Mouse (Mus musculus) layer of hippocampus, adult 2 months (tissue): ENCODE results near the gene Tpm4. TPM values are rescaled to one million over a fixed set of nuclear protein-coding genes. Genes with fewer than 3 reads are reported as not detected.

Source experiments
- DNase-seq, 2 experiments: peaks; one replicate each; pipeline ENCODE4 v3.0.0; 2022; ENCODE audit warnings: low spot score in 2 of 2
- H3K27ac ChIP-seq: fragments of 200-600 bp; 2 replicates; pipeline ENCODE4 v1.8.1; 2022
- H3K4me3 ChIP-seq: fragments of 200-600 bp; 2 replicates; pipeline ENCODE4 v1.8.1; 2022; ENCODE audit warnings: mild to moderate bottlenecking
- CTCF ChIP-seq: fragments of 200-600 bp; conservative IDR thresholded peaks from 2 replicates; pipeline ENCODE4 v1.8.1; 2022; ENCODE audit warnings: antibody characterized with exemption, mild to moderate bottlenecking, moderate library complexity
- total RNA-seq, 2 experiments: library from RNA; stranded (reverse); gene quantifications; 2 replicates each; pipeline ENCODE4 v1.2.3; 2021

Gene Tpm4
- total RNA-seq, 2 experiments from 2014 or later: 25.2 to 25.4 TPM

DNA sequence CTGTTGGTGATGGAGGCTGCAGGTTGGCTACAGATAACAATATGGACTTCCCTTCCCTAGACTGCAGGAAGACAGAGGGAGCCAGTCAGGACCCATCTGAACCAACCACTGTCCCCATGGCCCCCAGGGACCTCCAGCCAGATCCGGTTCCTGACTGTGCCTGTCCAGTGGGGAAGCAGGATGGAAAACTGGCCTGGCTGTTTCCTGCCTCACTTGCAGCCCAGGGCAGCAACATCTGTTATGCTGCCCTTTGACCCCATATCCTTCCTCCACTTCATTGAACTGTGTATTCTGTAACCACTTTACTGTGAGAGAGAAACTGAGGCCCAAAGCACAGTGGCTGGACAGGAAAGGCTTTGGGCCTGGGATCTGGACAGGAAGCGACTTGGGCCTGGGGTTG is 3.5 kb upstream of the Tpm4 start:
- Histone ChIP-seq H3K4me3 (no peak overlapping the region), H3K27ac (no peak overlapping the region)
- no peak for DNase-seq
- no peak for TF ChIP-seq CTCF

DNA sequence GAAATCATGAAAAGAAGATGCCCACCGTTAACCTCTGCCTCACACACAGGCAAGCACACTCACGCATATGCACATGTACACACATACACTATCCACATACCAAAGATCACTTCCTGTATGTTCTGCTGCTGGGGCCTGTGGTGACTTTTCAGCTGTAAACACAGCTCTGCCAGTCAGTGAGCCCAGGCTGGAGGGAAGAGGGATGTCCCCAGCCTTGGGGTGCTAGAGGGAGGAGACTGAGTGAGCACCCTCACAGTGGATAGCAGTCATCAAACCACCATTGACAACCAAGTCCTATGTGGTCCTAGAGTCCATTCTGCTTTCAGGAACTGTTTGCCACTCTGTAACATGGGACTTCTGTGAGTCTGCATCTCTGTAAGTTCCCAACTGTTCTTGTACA is 2.9 kb upstream of the Tpm4 start:
- no peak overlapping the region for H3K4me3 ChIP-seq
- no peak overlapping the region for H3K27ac ChIP-seq
- no peak for DNase-seq
- TF ChIP-seq CTCF: no peak

DNA sequence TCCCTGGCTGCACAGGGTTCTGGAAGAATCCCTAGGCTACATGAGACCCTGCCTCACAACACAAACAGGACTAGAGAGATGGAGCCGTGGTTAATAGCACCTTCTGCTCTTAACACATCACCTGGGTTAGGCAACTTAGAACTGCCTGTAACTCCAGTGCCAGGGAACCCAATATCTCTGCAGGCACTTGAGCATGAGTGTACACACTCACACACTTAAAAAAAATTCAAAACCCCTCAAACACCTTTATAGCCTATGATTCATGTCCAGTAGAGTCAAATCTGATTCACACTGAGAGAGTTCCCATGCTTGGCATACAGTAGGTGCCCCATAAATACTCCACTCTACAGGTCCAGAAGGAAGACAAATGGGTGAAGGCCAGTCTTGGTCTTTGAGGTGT is 2.4 kb upstream of the Tpm4 start:
- no peak for DNase-seq
- Histone ChIP-seq H3K4me3 (no peak overlapping the region), H3K27ac (no peak overlapping the region)
- TF ChIP-seq CTCF: no peak

DNA sequence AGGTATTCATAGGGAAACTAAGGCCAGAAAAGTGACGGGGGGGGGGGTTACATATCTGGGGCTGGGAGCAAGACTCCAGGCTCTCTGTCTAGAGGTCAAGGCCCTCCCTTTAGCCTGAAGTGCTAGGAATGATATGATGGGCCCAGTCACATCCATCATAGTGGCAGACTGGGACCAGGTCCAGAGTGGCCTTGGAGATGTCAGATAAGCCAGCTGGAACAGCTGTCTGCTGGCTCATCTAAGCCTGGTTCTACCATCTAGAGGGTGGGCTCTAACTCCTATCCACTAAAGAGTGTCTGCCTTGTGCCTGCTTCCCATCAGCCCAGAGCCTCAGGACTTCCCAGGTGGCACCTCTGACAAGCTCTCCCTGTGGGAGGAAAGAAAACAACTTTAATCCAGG is 1.9 kb upstream of the Tpm4 start:
- no peak for DNase-seq
- no peak for TF ChIP-seq CTCF
- no peak overlapping the region for H3K4me3 ChIP-seq
- no peak overlapping the region for H3K27ac ChIP-seq

DNA sequence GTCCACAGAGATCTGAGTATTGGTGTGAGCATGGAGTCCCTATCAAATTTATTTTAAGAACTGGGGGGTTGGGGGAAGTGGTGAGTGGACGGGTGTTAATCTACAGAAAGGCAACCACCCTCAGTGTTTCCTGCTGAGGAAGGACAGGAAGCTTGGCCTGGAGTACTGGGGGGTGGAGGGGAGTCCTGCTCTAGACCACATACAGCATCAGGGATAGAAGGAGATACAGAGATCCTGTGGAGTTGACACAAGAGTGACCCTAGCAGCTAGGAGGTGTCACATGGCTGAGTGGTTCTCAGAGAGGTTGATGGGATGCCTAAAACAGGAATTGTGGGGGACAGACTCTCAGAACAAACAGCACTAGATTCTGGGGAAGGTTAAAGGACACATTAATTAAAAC is 1.3 kb upstream of the Tpm4 start:
- DNase-seq: no peak
- no peak overlapping the region for H3K27ac ChIP-seq
- TF ChIP-seq CTCF: no peak

DNA sequence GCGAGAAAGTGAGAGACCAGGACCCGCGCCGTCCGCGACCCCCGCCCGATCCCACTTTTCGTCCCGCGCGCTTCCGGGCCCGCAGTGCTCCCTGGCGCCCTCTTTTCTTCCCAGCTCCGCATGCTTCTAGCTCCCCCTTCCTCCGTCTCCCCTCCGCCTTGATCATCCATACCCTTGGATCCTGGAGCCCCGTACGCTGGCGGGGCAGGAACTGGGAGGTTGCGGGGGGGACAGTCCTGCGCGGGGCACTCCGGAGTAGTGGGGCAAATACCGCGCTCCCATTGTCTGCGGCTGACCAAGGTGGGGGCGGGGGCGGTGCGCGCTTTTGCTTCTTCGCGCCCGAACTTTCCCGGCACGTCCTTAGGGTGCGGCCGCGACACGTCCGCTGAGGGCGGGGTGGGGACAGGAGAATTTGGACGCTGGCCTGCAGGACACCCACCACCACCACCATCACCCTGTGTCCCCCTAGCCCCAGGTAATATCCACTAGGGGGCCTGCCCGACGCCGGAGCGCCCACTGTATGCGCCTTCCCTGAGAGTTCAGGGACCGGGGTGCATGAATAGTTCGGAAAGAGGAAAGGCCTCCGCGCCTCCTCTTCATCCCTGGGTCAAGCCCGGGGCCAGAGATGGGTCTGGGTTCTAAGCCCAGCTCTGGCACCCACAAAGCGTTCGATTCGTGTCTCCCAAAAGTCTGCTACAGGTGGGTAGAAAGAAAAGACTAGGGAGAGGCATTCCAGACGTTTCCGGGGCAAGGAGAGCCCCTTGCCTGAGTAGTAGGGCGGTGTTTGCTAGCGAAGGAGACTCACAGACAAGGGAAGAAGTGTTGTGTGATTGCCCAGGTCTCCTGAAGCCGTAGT is 899 bp downstream of the Tpm4 start:
- DNase-seq: no peak
- peak; percentile 58 for TF ChIP-seq CTCF
- Histone ChIP-seq H3K27ac (peak overlapping the region; percentile 75), H3K4me3 (peak overlapping the region; percentile 85)

More for the DNA sequence above, 1.3 kb upstream of the Tpm4 start:
- H3K4me3 ChIP-seq: no peak overlapping the region

DNA sequence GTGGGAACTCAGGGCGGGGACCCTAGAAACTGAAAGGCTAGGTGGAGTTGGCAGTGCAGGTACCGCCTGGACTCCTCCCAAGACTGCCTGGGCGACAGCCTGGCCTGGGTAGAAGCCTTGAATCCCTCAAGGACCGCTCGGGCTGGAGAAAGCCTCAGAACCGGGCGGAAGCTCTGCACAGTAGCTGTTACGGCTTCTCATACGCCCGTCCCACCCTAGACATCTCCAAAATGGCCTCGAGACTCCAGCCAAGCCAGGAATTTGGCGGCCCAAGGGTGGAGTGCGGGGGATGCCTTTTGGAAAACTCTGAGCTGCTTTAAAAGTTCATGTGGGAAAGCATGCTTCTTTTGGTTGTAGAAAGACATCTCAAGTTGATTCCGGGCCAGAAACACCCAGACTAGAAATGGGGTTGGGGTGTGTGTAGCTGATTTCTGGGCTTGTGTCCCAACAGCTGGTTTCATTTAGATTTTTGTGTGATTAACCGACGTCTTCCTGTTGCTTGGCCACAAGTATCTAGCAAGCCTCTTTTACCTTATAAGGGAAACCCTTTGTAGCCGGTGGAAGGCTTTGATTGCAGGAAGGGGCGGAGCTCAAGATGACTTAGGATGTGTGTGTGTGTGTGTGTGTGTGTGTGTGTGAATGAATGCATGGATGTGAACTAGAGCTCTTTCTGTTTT is 1.7 kb downstream of the Tpm4 start:
- peak overlapping the region; percentile 75 for H3K27ac ChIP-seq
- H3K4me3 ChIP-seq: peak overlapping the region; percentile 85
- DNase-seq: no peak
- TF ChIP-seq CTCF: no peak

DNA sequence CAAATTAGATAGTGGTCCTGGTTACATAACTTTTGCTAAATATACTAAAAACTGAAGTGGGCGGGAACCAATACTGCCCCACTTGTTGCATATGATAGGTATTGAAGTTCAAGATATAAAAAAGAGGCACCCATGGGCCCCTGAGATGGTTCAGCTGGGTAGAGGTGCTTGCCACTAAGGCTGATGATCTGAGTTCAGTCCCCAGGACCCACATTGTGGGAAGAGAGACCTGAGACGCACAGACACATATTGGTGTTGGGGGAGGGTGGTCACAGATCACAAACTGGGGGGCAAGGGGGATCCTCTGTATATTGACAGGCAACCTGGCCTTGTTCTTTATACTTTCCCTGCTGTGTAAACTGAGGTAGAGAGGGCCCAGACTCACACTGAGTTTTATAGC is 2.7 kb downstream of the Tpm4 start:
- Histone ChIP-seq H3K4me3 (no peak overlapping the region), H3K27ac (no peak overlapping the region)
- DNase-seq: no peak
- TF ChIP-seq CTCF: no peak

DNA sequence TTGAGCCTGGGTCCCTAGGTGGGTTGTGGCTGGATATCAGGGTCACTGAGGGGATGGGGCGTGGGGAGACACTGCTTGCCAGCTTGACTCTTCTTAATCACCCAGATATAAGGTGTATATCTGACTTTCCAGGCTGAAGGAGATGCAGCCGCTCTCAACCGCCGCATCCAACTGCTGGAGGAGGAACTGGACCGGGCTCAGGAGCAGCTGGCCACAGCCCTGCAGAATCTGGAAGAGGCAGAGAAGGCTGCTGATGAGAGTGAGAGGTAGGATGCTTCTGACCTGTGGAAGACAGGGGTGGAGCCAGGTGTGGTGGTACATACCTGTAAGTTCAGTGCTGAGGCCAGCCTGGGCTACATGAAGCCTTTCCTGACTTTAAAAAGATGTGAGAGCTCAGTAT is 3.7 kb downstream of the Tpm4 start:
- H3K4me3 ChIP-seq: no peak overlapping the region
- TF ChIP-seq CTCF: no peak
- no peak for DNase-seq
- H3K27ac ChIP-seq: no peak overlapping the region

DNA sequence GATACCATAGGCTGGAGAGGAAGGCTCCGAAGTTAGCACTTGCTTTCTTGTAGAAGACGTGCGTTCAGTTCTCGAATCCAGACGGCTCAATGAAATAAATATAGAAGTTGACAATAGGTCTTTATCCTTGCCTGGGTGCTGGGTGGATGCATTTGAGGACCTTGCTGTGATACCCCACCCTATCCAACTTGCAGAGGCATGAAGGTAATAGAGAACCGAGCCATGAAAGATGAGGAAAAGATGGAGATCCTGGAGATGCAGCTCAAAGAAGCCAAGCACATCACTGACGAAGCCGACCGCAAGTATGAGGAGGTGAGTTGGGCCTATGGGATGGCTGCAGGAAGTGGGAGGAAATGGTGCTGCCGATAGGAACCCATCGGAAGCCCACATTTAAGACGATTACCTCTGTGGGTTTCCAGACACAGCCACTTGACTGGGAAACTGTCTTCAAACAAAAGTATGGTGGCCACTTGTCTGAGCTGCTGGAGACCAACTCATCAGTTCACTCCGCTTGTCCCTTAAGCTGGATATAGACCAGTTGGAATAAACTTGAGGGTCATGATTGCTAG is 8.6 kb downstream of the Tpm4 start:
- H3K27ac ChIP-seq: no peak overlapping the region
- no peak for TF ChIP-seq CTCF
- DNase-seq: no peak
- no peak overlapping the region for H3K4me3 ChIP-seq

DNA sequence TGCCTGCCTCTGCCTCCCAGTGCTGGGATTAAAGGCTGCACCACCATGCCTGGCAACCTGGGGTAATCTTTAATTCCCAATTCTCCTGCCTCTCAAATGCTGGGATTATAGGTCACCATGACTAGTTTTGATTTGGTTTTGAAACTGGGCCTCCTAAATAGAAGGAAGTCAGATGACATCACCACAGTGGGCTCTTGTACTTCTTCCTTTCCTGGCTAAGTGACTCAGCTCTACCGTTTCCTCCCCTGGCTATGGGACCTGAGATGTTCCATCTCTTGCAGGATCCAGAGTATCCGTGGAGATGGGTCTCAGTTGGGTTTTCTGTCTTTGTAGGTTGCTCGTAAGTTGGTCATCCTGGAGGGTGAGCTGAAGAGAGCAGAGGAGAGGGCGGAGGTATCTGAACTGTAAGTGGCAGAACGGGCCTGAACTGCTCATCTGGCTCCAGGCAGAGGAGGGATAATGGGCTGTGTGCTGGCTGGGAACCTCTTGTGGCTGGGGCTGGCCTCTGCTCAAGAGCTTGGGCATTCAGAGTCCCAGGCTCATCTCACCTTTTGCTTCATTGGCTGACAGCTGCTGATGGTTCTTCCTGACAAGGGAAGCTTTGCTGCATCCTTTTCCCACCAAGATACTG is 9.7 kb downstream of the Tpm4 start:
- H3K27ac ChIP-seq: no peak overlapping the region
- DNase-seq: no peak
- no peak overlapping the region for H3K4me3 ChIP-seq
- no peak for TF ChIP-seq CTCF

DNA sequence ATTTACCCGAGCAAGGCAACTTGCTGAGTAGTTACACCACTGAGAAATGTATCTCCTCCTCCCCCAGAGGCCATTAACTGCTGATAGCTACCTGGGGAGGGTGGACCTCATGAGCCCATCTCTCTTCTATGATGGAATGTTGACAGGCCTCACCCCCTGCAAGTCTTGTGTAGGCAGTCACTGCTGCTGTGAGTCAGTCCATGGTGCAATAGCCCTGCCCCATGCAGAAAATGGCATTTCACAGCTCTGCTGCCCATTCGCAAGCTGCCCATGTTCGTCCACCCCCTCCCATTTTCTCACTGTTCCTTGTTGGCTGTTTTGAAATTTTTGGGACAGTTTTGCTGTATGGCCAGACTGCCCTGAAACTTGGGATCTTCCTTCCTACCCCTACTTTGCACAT is 10.7 kb downstream of the Tpm4 start:
- H3K27ac ChIP-seq: no peak overlapping the region
- DNase-seq: no peak
- TF ChIP-seq CTCF: no peak
- no peak overlapping the region for H3K4me3 ChIP-seq

DNA sequence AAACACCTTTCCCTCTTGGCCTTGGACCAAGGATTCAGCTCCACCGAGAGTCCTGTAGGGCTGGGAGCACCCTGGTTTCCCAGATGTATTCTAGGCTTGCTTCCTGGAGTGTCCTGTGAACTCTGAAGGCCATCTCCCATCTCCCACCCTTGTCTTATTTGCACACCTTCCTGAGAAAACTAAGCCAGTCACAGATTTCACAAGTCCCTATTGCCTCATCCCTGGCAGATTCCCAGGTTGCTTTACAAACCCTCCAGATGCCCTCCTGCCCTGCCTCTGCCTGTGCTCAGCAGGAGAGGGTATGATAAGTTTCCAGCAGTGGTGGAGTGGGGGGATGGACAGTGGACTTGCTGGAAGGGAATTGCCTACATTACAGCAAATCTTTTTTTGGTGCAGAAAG is 11.3 kb downstream of the Tpm4 start:
- DNase-seq: no peak
- no peak overlapping the region for H3K27ac ChIP-seq
- no peak for TF ChIP-seq CTCF

More for the DNA sequence above, 11.3 kb downstream of the Tpm4 start:
- no peak overlapping the region for H3K4me3 ChIP-seq
